Mouse (Mus musculus) induced T-regulatory cell, adult 2 months (primary cell): ENCODE data around the gene Ltbp2.

ENCODE experiments used
- DNase-seq: peaks from one replicate; pipeline ENCODE4 v3.0.0-alpha.2; 2012; ENCODE audit warnings: low read depth

Ltbp2 gene

DNA sequence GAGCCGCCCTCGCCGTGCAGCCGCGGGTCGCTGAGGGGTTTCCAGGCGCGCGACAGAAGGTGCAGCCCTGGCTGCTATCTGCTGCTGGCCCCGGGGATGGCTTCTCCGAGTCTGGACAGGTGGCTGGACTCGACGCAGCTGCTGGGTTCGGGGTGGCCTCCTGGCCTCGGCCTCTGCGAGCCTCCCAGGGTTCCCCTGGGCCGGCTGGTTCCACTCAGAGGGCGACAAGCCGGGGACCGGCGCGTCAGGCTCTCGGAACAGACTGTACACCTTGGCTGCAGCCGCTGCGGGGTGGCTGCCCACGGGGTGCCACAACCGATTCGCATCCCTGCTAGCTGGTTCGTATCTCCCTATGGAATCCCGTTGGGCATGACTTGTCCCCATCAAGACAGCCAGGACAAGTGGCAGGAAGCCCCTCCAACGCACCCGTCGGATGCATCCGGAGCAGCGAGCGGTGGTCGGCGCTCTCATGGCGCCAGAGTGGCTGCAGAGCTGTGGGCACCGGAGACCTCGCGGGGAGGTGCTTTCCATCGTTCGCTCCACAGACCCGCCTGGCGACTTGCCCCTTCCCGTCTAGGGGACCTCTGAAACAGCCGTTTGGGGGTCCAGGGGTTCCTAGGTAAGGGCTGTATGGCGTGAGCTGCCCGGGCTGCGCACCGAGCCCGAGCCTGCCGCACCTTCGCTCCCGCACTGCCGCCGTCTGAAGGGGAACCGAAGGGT is 411 bp downstream of the Ltbp2 start:
- DNase-seq, result peak; percentile 32

DNA sequence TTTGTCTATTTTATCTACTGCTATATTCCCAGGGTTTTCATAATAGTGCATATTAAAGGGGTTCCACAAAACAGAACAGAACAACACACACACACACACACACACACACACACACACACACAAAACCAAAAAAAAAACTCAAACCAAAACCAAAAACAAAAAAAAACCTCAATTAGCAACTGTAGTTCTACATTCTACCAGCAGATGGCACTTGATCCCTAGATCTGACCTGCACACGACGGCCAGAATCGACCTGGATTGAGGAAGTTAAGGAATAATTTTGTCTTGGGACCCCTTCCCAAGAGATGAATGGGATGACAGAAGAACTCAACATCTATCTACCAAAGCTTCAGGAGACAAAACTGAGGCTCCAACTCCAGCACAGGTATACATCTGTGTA is 2.9 kb downstream of the Ltbp2 start:
- DNase-seq, result peak; percentile 80

DNA sequence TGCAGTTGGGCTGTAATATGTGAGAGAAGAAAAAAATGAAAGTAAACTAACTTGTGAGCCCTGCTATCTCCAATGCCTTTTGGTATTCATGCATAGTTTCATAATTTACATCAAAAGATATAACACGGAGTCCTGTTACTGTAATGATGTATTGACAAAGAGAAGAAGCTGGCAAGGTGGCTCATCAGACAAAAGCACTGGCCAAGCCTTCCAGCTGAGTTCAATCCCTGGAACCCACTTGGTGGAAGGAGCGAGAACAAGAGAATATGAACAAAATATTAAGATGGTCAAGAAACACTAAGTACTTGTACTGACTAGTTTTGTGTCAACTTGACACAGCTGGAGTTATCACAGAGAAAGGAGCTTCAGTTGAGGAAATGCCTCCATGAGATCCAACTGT is 4.0 kb downstream of the Ltbp2 start:
- no peak for DNase-seq

DNA sequence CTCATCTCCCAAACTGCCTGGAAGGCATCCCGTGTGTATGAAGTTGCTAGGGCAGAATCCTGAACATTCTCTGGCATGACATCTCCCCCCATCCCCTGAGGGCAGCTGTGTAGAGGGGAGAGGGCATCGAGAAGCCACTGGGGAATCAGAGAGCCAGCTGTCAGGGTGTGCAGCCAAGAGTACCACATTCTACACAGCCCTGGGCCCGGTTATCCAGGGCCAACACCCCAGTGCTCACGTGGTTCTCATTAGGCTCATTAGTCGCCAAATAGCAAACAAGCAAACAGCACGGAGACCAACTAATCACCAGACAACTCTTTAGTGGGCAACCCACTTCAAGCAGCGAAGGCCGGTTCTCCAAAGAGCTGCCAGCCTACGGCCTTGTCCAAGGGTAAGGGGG is 10.9 kb downstream of the Ltbp2 start:
- no peak for DNase-seq

DNA sequence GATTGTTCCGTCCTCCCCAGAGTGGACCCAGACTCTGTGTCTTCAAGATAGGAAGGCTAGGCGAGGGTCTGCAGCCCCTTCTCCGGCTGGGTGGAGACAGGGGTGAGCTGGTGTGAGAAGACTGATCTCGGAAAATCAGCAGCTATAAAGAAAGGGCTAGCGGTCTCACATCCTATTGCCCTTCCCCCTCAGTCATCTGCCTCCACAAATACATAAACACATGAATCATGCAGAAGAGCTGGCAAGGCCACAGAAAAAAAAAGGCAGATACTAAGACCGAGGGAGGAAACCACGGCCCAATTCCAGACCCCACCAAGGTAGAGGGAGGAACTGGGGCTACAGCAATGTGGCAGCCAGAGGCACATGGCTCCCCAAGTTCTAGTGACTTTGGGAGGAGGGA is 11.5 kb downstream of the Ltbp2 start:
- no peak for DNase-seq

DNA sequence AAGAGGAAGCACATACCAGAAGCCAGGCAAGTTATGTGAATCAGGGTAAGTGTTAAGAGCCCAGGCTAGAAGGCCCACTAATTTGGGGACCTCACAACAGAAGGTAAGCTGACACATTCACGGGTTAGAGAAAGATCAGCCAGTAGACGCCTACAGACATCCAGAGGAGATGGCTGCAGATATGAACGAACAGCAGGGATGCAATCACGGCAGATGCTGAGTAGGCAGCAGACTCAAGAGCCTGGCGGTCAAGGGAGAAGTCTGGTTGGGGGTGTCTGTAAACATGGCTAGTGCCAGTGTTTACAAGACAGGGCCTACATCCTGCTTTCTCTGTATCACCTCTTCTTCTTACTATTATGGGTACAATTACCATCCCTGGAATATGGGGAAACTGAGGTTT is 13.1 kb downstream of the Ltbp2 start:
- no peak for DNase-seq

DNA sequence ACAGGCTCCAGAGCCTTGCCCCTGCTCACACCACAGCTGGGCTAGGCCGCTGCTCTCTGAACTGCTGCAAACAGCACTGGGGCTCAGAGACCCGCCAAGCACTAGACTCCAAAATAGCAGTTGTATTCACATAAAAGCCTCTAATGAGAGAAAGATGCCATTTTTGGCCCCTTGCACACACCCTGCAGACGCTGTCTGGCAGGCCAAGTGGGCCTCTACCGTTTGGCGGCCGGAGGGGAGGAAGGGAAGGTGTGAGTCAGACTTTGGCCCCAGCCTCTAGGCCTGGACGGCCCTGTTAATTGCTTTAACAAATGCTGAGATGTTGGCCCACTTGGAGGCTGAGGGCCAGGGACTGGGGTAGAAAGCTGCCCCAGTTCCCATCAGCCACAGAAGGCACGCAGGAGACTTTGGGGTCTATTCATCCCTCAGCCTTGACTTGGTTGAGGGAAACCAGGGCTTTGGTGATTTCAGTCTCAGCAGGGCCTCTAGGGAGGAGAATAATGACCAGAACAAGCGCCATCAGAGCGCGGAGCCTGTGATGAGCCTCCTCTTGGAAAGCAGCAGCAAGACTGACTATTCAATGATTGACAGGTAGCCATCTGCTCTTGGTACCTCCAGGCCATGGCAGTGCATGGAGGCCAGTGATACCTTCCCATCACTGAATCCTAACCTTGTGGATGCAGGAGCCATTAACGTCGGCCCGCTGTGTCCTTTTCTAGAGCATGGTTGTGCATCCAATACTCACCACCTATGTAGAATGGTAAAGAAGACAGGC is 14.0 kb downstream of the Ltbp2 start:
- DNase-seq, result no peak

DNA sequence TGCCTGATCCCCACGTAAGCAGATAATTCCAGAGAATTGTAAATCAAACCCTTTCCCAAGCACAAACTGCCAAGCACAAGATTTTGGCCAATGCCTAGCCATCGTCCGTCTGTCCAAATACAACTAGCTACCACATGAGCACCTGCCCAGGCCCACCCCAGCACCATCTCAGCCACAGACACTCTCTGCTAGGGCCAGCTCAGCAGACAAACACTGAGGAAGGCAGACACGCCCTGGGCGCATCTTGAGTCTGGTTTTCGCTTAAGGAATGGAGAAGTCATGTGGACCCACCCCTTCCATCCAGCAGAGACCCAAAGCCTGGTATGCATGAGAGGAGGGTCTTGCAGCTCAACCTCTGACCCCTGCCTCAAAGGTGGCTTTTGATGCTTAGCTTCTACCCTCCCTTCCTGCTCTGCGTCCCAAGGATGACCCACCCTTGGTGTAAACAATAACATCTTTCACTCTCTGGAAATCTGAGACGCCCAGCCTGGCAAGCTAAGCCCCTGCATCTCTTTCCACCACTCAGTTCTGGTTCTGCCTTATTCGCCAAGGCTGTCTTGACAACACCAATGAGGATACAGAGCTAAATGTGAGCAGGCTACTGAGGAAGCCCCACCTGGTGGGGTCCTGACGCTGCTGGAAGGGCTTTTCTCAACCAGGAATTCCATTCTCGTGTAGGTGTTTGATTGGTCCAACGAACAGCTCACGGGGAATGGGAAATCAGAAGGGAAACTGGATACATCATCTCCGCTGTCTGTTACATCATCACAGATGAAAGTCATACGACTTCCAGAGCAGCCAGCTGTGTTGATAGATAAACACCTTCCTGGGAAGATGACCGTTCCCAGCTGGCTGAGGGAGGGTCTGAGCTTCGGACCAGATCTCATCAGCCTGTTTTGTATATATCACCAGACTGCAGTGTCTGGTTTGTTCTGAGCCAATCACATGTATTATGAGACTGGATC is 17.9 kb downstream of the Ltbp2 start:
- no peak for DNase-seq

DNA sequence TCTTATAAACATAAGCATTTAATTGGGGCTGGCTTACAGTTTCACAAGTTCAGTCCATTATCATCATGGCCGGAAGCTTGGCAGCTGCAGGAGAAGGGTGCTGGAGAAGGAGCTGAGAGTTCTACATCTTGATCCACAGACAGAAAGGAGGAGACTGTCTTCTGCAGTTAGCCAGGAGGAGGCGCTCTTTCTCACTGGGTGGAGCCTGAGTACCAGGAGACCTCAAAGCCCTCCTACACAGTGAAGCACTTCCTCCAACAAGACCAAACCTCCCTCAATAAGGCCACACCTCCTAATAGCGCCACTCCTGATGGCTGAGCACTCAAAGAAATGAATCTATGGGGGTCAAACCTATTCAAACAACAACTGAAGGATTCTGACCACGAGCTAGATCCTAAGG is 18.6 kb downstream of the Ltbp2 start:
- peak; percentile 41 for DNase-seq

DNA sequence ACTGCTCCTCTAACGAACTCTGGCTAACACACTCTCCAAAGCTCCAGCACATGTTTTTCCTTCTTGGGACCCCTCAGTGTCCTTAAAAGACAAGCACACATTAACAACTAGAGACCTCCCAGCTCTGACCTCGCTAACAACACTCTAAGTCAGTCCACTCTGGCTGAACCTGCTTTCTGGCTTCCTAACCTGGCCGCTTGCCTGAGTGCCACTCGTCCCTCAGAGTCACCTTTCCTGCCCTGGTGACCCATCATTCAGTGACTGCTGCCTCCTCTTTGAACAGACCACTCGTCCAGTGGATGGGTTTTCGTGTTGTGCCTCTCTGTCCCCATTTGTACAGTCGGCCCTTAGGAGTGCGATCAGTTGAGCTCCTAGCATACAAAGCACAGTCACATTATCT is 19.8 kb downstream of the Ltbp2 start:
- no peak for DNase-seq

DNA sequence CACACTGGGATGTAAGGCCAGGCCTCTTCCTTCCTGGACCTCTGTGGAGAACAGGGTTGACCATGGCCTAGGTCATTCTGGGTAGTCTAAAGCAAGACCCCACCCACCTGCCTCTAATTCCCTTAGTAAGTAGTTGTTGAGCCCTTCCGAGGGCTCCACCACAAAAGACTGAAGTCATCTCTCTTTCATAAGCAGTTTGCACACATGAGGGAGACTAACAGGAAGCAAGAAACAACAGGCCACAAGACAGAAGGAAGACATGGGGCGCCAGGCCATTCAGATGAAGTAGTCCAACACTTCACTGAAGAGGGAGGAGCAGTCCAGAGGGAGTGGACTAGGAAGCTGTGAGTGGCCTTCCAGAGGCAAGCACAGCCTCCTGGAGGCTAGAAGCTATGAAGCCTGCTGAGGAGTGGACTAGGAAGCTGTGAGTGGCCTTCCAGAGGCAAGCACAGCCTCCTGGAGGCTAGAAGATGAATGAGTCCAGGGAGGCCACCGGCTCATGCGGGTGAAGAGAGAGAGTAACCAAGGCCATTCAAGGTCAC is 21.2 kb downstream of the Ltbp2 start:
- DNase-seq, result no peak

DNA sequence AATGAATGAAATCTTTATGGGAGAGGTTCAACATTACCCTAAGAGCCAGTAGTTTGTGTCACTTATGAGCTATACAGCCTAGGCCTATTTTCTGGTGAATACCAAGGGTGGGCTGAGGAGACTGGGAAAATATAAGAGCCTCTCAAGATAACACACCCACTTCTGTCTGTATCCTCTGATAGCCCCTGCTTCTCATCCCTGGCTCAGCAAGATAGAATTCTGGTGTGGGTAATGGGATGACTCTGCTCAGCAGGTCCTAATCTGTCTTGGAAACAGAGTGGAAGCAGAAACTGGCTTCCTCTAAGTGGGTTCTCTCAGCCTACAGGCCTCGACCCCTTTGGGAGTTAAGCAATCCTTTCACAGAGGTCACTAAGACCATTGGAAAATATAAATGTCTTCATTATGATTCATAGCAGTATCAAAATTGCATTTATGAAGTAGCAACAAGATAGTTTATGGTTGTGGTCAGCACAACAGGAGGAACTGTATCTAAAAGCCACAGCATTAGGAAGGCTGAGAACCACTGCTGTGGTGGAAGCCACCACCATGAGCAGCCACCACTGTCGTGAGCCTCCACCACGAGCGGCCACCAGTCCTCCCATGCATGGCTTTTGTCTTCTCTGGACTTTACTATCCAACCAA is 21.8 kb downstream of the Ltbp2 start:
- no peak for DNase-seq

DNA sequence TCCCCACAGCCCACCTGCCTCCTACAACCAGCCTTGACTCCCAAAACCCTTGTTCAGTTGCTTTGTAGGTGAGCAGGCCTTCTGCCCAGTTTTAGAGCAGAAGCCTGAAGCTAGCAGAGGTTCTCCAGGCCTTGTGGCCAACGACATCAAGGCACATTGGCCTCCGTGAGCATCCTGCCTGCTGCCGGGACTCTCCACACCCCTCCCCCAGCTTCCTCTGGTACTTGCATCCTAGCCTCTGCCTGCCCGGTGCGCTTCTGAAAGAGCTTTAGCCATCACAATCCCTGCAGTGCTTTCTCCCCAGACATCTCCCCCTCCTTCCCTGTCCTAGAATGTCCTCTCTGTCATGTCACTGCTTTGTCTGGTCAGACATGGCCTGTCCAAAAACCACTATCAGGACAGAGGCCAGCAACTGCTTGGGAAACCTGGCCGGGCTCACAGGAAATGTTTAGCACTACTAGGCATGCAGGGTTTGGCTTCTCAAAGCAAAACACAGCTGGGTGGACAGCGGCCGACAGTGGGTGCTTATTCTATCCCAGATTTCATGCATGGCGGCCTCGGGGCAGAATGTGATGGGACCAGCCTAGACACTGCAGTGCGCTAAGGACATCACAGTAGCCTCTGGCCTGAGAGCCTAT is 24.8 kb downstream of the Ltbp2 start:
- peak; percentile 59 for DNase-seq

DNA sequence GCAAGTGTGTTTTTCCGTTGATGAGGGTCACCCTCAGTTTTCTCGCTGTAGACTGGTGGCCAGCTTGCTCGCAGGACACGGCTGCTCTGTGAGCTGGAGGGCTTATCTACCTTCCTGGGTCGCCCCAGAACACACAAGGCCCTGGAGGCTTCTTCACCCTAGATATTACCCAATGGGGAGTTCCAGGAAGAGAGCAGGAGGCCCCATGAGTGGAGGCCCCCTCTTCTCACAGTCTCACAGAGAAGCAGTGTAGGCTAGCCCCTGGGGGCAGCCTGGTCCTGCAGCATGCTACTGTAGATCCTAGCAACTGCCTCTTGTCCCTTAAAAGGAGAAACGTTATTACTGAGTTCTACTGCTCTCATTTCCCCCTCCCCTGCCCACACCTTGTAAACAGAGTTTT is 28.4 kb downstream of the Ltbp2 start:
- DNase-seq, result no peak

DNA sequence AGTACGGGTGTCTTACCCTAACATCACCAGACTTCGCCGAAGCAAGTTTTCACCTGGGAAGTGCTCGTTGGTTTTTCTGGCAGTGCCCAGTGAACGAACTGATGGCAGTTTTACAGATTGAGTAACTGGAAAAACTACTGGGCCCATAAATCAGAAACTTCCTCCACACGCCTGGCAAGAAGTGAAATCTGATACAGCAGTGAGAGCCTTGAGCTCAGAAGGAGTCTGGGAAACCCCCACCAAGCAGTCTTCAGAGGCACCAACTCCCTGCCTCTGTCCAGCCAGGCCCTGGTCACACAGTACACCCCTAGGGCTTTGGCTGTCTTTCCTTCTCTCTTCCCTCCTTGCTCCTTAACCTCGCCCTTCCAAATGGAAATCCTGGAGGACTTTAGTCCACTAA is 28.9 kb downstream of the Ltbp2 start:
- DNase-seq, result peak; percentile 17

DNA sequence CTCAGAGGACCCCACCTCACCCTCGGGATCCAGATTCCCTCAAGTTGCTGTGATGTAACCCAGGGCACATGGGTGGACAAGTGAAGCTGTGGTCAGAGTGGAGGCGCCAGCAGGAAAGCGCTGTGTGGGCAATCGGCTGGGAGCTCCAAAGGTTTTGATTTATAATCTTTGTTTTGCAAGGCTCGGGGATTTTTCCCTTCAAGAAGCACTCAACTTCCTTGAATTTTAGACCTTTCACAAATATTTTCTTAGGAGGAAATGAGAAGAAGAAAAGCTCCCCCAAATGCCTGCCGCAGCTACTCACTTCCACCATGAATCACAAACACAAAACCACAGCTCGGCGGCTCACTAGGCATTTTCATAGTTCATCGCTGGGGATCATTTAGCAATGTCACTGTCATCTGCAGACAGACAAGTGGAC is 29.7 kb downstream of the Ltbp2 start:
- peak; percentile 33 for DNase-seq

DNA sequence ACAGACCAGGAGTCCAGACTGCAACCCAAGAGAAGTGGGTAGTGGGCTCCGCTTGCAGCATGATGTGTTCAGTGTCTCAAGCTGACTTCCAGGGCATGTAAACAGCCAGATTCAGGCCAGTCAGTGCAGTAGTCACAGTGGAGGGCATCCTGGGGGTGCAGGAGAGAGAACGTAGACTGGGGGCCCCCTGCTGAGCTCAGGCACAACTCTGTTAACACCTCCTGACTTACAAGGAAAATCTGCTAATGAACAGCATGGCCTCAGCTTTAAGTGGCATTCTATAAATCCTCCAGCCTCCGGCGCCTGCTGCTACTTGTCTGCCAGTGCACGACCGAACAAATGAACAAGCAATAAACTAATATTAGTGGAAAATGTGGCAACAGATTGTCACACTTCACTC is 33.6 kb downstream of the Ltbp2 start:
- DNase-seq, result no peak

DNA sequence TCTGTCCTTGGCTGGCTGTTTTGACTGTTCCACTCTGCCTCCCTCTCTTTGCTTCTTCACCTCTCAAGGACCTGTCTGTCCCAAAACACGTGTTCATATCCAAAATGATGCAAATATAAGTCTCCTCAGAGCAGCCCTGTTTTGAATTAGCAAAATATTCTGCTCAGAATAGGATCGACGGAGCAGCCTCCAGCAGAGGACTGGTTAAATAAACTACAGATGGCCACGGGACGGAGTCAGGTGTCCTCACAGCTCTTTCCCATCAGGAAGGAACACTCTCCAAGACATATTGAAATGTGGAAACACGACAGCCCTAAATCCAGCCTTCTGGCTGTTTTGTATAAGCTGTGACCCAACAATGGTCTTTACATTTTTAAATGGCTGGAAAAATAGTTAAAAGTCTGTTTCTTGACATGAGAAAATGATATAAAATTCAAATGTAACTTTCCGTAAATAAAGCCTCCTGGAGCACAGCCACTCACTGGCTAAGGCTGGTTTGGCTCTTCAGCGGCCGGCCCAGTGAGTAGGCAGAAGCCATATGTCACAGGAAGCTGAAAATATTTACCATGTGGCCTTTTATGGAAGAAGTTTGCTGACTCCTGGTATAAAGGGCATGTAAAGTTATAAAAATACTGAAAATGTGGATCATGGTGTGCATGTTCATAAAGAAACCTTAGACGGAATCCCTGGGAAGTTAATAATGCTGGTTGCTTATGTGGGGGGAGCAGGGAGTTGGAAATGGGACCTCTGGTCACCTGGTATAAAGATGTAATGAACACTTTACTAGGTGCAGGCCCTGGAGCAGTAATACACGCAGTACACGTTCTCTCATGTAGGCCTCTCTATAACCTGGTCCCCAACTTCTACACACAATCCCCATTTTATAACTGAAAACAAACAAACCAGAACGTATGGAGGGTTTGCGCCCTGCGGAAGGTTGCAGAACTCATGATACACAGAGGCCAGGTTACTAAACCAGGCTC is 34.9 kb downstream of the Ltbp2 start:
- no peak for DNase-seq

DNA sequence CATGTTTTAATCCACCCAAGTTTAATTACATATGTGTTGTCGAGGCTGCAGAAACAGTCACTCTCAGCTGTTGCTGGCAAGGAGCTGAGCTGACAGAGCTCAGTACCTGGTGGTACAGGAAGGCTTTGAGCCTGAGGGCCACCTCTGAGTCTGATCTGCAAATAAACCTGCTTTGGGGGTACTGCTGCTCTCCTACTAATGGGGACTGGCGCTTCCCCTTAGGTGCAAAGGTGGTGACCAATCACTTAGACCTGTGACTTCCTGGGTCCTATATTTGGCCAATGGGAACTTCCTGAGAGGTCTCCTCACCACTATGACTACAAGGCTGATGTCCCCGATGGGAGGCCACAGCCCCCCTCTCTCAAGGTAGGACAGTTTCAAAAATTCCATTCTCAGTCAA is 35.6 kb downstream of the Ltbp2 start:
- no peak for DNase-seq

DNA sequence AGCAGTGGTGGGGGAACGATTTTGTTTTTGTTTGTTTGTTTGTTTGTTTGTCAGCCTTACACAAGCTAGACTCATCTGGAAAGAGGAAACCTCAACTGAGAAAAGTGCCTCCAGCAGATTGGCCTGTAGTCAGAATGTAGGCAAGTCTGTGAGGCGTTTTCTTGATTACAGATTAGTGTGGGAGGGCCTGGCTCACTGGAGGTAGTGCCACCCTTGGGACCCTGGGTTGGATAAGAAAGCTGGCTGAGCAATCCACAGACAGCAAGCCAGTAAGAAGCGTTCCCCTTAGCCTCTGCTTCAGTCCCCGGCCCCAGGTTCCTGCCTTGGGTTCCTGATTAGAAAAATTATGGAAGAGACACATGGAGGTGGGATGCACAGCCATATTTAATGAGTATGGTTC is 36.4 kb downstream of the Ltbp2 start:
- DNase-seq, result no peak
